Mouse (Mus musculus): Measurements from ENCODE around the gene Tnfsf8.

Gene Tnfsf8

DNA sequence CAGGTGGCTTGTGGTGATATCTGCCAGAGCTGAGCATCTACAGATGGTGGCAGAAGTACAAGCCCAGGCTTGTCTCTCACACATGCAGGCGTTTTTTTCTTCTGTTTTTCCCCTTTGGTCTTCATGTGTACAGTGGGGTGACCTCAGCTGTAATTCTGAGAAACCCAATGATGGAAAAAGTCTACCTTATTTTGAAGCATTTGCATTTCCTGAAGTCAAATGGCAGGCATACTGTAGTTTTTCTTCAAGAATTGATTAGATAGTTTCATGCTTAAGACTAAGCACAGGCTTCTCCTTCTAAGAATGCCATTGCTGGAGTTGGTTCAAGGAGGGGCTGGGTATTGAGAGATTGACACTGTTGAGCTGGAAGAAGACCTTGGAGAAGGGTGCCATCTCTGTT is 18.9 kb downstream of the Tnfsf8 start:
- CTCF ChIA-PET: no interaction called here

DNA sequence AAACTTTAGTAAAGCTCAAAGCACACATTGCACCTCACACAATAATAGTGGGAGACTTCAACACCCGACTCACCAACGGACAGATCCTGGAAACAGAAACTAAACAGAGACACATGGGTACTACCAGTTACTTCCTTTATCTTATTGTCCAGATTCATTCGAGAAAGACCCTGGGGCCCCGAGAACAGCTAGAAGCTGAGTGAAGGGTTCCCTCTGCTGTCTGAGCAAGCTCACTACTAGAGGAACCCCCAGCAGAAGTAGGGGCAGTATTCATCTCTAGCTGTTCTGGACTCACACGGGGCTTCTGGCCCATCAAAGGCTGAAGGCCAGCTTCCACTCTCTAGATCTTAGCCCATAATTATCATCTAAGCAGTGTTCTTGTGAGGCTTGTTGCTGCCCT is 20.7 kb downstream of the Tnfsf8 start:
- CTCF ChIA-PET: no interaction called here

DNA sequence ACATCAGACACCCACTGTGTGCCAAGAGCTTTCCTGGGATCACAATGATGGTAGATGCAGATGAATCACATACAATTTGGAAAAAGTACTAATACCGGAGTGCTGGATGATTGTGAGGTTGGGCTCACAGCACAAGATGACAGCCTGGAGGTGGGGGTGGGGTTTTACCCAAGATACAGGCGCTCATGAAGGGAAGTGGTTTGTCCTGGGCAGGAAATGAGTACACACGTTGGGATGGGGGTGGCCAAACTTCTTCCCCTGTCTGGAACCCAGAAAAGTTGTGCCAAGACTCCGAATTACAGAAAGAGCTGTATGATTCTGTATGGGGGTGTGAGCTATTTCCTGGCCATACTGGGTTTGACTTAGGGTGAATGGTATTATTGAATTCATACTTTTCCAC is 38.0 kb downstream of the Tnfsf8 start:
- CTCF ChIA-PET: no interaction called here

DNA sequence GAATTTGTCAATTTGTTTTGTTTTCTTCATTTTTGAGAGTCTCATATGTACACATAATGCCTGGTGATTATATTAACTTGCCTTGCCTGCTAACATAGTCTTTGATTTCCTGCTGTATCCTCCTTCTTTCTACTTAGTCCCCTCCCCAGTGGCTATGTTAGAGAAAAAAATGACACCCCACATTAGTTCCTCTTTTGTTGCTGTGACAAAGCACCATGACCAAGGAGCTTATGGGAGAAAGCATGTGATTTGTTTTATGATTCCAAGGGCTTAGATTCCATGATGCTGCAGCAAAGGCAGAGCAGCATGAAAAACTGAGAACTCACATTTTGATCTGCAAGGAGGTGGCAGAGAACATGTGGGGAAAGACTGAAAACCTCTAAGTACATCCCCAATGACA is 43.6 kb downstream of the Tnfsf8 start:
- CTCF ChIA-PET: no interaction called here

DNA sequence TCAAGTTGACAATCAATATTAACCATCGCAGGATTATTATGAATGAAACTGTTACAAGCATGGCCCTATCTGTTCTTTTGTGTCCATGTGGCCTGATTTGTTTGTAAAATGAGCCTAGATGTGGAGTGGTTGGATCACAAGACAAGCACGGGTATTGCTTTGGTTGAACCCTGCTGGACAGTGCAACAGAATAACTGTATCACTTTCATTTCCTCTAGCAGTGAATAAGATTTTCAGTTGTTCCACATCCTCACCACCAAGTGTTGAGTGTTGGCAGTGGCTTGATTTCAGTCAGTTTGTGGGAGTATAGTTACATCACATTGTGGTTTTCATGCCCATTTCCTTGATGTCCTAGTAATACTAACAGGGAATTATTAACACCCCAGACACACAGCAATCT is 45.5 kb downstream of the Tnfsf8 start:
- CTCF ChIA-PET: no interaction called here

DNA sequence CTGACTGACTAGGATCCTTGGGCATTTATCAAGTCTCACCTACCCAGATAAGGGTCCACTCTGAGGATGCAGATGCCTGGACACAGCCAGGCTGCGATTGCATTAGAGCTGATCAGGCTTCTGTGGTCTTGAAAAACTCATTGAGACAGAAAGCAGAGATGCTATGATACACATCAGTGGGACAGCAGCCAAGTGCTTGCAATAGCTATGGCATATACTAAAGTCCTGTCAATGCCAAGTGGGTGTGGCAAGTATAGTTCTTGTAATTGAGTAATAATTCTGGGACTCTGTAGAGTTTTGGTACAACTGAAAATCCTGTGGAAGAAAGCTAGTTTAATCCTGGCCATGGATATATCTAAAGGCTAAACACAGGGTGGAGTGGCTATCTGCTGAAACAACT is 63.1 kb downstream of the Tnfsf8 start:
- CTCF ChIA-PET: no interaction called here

DNA sequence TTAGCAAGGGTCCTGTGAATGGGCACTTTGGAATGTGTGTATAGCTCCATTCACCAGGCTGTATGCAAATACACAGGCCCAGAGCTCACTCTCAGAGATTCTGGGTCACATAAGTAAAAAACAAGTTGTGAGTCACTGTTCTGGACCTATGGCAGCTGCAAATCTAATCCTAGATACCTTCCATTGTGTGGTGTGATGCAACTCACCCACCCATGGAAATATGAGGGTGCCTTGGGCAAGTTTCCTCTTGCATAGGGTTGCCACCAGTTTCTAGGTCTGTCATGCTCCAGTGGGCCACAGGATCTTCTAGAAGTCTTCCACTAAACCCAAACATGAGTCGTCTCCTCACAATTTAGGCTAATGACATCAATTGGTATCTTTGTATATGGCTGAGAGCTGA is 64.6 kb downstream of the Tnfsf8 start:
- CTCF ChIA-PET: no interaction called here

DNA sequence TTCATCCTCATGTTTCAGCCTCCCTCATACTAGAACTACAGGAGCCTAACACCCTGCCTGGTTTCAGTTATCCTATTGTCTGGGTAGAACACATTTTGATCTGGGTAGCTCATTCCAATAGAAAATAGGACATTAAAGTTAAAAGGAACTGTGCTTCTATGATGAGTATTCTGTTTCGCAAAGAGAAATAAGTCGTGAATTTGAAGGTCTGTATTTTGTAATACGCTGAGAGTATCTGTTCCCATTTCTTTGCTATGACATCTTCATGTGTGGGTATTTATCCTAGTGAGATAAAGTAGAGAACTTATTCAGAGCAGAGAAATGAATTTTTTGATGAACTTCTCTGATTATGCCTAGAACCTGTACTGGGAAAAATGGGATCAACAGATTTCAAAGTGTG is 68.8 kb downstream of the Tnfsf8 start:
- CTCF ChIA-PET: no interaction called here

DNA sequence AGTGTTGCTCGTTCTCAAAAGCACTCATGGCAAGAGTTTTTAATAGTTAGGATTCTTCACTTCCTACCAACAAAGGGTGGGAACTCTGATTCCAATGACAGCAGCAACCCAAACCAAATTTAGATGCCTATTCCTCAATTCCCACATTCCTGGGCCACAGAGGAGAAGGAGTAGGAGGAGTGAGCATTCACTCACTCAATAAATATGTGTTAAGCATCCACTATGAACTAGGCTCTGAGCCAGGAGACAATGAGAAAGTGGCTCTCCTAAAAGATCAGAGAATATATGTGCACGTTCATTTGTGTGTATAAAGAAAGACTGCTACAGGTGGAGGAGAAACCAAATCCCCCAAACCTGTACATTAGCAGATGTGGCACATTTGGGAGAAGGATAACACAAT is 75.7 kb downstream of the Tnfsf8 start:
- CTCF ChIA-PET: no interaction called here

DNA sequence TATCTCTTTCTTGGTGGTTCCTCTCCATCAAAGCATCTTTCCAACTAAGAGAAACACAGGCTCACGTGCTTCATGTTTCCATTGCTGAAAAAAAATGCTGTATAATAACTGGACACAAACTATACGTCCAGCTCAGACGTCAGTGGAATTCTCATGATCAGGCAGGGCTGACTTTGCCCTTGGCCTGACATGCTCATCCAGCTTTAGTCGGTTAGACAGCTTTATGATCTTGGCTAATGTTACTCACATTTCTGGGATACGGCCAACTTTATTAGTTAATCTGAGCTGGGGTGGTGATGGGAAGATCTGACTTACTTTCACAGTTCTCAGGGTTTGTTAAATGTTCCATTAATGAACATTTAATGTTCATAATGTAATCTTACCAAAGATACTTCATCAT is 77.3 kb downstream of the Tnfsf8 start:
- CTCF ChIA-PET: no interaction called here

DNA sequence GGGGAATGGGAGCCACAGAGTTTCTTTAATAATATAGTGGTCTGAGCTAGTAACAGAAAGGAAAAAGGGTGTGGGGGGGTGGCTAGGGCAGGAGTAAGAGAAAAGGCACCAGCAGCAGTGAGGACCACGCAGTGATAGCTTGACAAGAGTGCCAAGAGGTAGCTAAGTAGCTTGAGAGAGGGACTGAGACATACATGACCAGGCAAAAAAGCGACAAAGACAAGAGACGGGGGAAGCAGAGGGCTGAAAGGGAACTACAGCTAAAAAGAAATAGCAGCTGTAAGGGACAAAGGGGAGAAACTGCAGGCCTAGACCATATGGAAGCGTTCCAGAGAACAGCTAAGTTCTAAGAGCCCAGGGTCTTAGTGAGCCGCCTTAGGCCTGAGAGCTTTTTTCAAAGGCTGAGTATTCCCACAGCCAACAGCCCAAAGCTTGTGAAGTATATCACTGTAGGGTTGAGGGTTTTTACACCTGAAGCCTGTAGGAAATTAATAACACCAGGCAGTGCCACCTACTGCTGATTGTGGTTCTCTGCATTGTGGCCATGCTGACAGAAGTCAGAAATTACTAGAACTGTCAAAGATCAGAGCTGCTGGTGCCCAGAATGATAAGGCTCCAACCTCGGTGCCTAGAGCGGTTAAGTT is 78.1 kb downstream of the Tnfsf8 start:
- CTCF ChIA-PET: no interaction called here
